Mouse (Mus musculus) frontal cortex, postnatal 14 days (tissue): ENCODE results near the gene Zdhhc12.
"Not testable (repeated sequence)": the region's sequence is repeated elsewhere in the genome, so short reads cannot be mapped to it uniquely, and the experiment has no call there.

Experiments
- DNase-seq, 2 experiments: peaks; one replicate each; pipeline ENCODE4 v3.0.0; 2022; ENCODE audit warnings: low spot score in 2 of 2

Zdhhc12 gene

DNA sequence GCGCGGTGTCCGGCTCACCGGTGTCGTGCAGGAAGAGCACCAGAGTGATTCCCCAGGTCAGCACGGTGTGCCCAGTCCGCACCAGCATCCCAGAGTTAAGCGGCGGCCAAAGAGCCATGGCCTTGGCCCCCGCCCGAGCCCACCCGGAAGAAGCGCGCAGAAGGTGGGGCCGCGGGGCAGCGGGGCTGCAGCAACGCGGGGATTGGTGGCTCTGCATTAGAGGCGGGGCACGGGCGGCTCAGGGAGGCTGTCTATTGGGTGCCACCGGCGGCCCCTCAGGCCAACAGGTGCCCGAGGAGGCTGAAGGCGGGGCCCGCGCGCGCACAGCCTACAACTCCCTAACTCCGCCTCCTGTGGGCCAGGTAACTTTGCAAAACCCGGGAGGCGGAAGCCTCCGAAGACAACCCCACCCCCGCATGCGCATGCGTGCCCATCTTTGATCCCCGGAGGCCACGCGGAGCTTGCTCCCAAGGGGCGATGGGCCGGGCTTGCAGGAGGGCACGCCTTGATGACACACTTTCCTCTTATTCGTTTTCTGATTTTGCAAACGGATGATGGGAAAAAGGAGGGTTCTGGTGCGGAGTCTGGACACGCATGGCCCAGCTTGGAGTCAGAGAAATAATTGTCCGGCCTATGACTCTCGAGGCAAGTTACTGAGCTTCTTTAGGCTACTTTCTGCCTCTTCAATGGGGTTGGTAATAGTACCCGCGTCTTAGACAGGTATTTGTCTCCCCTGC, at the start of gene Zdhhc12:
TSS of gene Zdhhc12 (minus strand) at position 178 of the 737 bp plus-strand sequence.
- DNase-seq = peak; percentile 92

DNA sequence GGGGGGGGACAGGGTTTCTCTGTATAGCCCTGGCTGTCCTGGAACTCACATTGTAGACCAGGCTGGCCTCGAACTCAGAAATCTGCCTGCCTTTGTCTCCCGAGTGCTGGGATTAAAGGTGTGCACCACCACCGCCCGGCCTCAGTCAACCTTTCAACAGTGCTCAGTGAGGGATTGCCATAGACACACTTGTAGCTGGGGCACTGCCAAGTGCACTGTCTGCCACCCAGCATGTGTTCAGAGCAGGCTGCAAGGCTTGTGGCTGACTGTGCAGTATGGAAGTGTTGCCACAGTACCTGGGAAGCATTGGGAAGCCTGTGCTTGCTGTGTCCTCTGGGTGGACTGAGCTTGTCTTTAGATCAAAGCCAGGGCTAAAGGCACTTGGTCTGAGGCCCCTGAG, 46.6 kb upstream of the Zdhhc12 start:
- not testable (repeated sequence) for DNase-seq

DNA sequence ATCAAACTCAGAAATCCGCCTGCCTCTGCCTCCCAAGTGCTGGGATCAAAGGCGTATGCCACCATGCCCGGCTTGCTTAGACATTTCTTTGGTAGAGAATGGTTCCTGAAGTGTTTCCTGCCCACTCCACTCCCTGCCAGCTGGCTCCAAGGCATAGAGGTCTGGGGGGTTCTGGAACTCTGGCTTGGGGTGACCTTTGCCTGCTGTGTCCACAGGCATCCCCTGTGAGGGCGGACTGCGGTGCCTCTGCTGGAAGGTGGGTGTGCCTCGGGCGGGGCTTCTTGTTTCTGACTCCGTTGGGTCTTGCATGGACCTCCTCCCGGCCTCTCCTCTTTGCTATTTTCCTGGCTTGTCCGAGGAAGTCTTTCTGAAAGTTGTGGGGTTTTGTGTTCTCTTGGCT, 43.0 kb upstream of the Zdhhc12 start:
- DNase-seq = no peak

DNA sequence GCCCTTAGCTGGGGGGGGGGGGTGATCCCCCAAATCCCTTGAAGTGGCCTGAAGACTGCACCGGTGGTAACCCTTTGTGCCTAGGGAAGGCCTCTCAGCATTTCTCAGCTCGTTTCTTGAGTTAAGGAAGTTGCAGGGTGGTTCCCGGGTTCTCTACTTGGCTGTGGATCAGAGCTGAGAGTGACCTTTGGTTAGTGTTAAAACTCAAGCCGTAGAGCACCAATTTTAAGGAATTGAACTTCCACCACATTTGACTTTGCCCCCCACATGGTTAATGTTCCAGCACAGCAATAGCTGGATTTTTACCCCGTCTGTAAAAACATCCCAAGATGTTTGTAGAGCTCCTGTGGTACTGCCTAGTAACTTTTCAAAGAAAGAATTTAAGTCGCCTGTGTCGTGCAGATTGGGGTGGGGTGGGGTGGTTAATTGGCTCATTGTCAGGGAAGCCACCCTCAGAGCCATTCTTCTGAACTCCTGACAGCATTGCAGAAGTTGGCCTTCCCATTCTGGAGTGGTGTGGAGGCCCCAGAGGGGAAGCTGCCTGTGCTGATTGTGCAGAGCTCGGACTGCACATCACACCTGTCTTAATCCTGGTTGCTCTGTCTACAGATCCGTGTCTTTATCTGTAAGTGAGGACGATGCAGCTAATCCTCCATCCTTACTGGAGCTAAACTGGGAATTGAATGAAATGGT, 41.6 kb upstream of the Zdhhc12 start:
- no peak for DNase-seq

DNA sequence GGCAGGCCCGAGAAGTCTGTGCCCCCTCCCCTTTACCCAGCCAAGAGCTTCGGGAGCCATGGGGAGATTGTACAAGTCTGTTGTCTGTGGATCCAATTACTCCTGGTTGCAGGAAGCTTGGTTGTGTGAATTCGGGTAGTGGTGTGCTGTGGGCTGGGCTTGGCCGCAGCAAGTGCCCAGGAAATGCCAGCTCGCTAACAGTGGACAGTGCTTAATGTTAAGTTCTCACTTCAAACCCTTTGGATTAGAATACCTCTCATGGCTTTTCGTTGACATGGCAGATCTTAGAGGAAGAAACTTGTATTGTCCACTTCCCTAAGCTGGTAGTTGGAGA, 40.9 kb upstream of the Zdhhc12 start:
- no peak for DNase-seq

DNA sequence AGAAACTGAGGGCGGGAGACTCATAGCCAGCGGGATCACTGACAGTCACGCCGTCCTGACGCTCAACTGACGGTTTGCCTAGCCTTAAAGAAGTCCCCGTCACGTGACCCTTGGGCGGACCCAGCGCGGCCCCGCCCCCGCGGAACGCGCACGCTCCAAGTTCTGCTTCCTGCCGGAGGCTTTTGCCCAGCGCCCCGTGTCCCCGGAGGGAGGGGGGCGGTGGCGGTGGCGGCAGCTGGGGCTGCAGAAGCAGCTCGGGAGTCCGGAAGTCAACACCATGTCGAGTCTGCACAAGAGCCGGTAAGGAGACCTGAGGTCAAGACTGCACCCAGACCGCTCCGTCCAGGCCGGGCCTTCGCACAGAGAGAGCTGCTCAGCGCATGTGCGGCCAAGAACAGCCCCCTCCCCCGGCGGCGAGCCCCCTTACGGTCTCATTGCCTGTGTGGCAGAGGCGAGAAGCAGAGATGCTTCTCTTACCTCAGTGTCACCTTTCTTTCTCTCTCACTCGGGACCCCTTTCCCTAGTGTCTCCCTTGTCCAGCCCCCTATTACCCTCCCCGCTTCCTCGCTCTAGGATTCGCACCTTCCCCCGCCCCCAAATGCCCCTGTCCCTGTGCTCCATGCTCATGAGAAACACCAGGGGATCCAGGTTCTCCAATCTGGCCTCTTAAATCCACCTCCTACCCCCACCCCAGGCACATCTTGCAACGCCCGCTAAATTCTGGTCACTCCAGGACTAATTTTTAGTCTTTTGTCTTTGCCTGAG, 40.3 kb upstream of the Zdhhc12 start, which contains the start of gene Tbc1d13:
TSS of gene Tbc1d13 (plus strand) at position 134 of the 765 bp plus-strand sequence.
- peak; percentile 94 to 98 for DNase-seq

DNA sequence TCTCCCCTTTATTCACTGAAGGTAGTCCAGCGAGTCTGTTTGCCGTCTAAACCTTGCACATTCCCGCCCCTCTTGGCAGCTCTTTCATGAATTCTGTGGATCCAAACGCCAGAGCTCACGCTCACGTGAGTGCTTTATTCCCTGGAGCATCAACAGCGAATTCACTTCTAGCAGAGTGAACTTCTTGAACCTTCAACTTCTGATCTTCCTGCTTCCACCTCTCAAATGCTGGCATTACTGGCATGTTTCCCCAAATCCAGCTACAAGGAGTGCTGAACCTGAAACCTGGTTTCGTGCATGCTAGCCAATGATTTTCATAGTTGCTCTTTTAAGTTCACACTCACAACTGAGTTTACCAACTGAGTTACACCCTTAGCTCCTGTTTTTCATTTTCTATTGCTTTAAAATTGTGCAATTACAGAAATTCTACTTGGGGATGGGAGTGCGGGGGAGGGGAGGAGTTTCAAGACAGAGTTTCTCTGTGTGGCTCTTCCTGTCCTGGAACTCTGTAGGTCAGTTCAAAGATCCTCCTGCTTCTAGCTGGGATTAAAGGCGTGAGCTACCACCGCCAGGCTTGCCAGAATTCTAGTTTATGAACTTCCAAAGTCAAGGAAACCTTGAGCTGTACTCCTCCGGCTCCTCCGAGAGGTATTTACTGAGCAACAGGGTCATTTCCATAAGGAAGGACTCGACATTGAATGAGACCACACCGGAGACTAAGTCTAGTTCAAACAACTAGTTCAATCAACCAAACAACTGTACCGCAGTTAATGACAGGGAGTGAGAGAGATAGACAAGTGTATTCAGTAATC, 39.6 kb upstream of the Zdhhc12 start:
- no peak for DNase-seq

DNA sequence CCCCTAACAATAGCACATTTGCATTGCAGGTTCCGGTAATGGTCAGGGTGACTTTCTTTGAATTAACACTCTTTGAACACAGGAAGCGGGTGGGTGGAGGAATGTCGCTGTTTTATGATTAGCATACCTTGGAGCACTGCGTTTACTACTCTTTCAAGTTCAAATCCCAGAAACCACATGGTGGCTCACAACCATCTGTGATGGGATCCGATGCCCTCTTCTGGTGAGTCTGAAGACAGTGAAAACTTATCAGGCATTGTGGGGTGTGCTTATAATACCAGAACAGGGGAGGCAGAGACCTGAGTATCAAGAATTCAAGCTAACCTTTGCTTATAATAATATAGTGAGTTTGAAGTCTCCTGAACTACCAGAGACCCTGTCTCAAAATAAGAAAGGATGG, 37.8 kb upstream of the Zdhhc12 start:
- not testable (repeated sequence) for DNase-seq

DNA sequence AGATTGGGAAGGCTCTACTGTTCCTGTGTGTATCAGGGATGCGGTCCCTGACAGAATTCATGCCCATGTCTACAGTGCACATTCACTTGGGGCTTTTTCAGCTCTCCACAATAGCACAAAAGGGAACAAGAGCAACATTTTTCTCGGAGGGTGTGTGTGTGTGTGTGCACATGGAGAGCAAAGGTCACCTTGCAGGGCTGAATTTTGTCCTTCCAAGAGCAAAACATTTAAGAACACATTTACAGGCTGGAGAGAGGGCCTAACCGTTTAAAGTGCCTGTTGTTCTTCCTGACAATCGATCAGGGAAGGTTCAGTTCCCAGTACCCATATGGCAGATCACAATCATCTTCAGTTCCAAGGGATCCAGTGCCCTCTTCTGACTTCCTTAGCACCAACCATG, 36.7 kb upstream of the Zdhhc12 start:
- no peak for DNase-seq

DNA sequence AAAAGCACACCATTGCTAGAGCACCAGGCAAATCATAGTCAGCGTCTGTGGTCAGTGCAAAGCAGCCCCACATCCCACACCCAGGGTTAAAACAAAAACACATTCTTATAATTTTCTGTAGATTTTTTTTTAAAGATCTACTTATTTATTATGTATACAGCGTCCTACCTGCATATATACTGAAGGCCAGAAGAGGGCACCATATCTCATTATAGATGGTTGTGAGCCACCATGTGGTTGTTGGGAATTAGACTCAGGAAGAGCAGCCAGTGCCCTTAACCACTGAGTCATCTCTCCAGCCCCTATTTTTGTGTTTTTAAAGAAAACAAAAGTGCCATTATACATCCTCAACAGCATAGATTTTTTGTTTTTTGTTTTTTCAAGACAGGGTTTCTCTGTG, 35.3 kb upstream of the Zdhhc12 start:
- DNase-seq = no peak

DNA sequence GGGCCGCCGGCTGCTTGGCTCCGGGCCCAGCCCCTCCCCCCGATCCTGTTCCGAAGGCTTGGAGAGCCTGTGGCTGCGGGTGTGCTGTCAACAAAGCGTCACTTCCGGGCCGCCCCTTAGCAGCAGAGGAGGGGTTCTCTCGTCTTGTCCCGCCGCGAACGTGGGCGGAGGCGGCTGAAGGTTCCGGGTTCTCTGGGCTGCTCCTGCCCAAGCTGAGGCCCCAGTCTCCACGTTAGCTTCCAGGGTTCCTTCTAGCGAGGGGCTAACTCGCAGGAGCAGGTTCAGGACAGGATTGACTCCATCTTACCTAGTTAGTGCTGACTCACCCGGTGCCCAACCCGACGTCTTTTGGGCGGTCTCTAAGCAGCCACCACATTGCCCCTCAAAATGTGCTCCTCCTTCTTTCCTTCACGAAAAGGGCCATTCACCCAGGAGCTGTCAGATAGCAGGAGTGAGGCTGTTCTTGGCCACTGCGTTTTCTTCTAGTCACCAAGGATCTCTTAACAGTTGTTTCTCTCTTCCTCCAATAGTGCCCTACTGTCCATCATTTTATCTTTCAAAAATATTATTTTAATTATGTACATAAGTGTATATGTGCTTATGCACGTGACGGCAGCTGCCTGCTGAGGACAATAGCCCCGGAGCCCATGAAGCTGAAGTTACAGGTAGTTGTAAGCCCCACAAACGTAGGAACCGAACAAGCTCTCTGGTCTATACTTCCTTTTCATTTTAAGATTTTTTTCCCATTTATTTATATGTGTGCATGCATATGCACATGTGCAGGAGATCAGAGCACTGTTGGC, 31.2 kb upstream of the Zdhhc12 start, which contains the start of gene Zer1:
TSS of gene Zer1 (minus strand) at position 114 of the 803 bp plus-strand sequence.
- DNase-seq = peak; percentile 89 to 91

DNA sequence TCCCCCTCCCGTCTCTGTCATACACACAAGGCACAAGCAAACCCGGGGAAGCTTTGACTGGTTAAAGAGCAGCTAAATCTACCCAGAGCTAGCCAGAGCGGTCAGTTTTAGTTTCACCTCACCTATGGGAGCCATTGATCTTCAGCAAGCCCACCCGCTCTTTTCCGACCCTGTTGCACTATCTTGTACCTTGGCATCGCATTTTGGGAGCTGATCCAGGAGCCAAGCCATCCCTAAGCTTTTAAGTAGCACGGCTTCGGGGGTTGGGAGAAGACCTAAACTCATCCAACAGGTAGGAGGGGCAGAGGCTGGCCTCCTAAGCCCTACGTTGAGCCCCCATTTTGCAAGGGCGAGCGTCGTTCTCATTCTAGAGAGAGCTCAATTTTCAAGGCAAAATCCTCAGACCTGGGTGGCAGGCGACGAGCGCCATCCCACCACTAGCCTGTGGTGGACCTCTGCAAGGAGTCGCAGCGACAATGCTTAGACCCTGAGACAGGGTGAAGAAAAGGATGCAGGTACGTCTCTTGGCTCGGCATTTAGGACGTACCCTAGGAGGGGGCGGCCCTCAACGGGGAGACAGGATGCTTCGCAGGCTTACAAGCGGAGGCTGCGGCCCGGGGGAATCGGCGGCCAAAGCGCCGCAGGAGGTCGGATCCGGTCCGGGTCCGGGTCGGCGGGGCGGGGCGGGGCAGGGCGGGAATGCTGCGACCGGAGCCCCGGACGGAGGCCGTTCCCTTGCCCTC, 30.5 kb upstream of the Zdhhc12 start:
- peak in 1 of 2 experiments; percentile 27 for DNase-seq

DNA sequence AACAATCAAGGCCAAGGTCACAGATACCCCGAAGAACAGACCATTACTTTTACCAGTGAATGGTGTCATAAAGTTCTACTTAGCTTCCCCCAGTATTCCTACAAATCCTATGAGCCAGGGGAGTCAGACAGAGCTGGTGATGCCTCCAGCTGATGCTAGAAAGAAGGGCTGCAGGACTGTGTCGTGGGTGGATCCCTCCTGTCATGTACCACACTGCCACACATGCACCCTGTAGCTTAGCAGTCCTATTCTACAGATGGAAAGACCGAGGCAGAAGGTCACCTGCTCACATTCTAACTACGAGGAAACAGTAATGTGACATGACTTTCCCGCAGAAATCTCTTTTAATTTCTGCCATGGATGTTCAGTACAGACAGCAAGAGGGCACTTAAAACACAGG, 29.3 kb upstream of the Zdhhc12 start:
- DNase-seq = no peak

DNA sequence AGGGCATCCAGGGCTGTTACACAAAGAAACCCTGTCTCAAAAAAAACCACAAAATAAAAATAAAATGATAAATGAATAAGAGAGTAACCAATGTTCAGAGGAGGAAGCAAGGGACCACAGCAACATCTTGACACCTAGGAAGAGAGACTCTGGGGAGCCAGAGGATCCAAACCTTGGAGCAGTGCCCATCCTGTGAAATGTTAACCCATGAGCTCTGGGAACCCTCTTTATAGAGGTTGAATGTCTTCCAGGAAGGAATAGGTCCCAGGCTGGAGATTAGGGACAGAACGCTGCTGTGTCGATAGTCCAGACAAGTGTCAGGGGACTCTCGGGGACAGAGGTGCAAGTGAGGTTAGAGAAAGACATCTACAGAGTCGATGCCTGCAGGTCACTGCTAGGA, 26.8 kb upstream of the Zdhhc12 start:
- DNase-seq = no peak

DNA sequence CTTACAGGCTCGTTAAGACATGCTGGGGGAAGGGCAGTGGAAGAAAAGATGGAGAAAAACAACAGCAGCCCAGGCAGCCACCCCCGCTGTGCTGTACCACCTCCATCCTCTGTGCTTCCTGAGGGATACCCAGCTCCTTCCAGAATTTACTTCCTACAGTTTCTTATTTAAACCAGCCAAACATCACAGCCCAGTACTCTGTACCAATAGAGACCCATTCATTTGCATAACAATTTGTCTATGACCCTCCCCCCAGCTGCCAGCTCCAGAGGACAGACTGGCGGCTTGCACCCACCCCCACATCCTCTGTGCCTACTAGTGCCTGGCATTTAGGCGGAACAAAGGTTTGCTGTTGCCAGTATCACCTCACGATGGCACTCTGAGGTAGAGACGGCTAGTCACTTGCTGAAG, 26.2 kb upstream of the Zdhhc12 start:
- peak; percentile 44 to 53 for DNase-seq

DNA sequence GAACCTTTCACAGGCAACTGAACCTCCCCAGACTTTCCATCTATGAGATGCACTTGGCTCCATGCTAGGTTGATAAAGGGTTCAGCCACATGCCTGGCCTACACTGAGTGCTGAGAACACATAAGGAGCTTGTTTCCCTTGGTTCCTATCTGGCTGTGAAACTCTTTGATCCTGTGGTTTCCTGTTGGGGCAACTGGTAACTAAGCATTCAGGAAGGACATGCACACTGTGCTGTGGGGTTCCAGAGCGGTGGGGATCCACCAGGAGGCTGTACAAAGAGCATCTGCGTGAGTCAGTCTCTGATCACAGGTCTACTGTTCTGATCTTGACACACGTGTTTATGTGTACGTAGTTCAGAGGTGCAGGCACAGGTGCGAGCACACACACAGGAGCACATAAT, 19.1 kb upstream of the Zdhhc12 start:
- no peak for DNase-seq

DNA sequence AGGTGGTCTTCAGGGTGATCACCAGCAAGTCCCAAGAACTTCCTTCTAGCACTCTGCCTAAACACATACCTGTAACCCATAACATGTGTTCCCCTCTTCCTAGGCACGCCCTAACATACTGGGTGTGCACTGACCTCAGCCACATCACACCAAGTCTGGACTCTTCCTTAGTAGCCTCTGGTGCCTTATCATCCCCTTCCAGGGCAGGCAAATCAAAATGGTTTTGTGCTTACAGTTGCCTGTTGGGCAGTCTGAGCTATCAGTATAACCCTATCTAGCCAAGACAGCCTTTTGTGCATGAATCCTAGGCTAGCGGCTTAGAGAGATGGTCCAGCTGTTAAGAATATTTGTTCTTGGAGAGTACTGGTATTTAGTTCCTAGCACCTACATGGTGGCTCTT, 18.1 kb upstream of the Zdhhc12 start:
- no peak for DNase-seq

DNA sequence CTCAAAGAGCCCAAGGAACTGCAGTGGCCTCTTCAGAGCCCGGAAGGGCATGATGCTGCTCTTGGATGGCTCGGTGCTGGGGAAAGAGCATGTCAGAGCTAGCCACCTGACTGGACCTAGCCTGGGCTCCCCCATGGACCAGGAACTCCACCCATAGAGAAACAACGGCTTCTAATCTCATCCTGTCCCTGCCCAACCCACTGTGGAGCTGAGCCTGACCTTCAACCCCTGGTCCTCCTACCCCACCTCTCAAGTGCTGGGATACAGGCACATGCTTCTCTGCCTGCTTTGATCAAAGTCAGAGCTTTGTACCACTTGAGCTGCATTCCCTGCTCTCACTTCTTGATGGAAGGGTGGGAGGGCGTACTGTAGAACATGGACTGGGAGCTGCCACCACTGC, 14.8 kb upstream of the Zdhhc12 start:
- no peak for DNase-seq

DNA sequence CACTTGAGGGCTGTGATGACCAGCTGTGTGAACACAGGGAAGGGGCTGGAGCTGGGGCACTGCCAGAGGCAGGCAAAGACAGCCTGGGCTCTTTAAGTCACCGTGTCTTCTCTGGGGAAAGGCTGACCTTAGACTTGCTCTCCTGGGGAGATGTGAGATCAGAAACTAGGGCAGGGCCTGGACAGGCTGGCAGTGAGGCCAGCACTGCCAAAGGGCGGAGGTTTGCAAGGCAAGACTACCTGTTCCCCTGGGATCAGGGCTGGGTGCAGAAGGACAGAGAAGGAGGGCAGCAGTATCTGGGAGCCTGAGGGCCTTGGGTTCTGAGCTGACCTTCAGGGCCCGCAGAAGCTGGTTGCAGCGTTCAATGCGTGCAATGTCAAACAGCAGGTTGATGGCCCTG, 14.2 kb upstream of the Zdhhc12 start:
- DNase-seq = no peak

DNA sequence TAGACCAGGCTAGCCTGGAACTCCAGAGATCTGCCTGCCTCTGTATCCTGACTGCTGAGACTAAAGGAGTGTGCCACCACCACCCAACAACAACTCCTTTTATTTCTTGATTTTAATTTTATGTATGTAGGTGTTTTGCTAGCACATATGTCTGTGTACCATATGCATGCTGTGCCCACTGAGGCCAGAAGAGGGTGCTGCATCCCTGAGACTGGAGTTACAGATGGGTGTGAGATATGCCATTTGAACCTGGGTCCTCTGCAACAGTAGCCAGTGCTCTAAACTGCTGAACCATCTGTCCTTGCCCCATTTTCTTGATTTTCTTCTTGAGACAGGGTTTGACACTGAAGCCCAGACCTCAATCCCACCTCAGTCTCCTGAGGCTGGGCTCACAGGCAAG, 12.9 kb upstream of the Zdhhc12 start:
- DNase-seq = no peak
